Mouse (Mus musculus): ENCODE measurements around the gene Klhl8.

DNA sequence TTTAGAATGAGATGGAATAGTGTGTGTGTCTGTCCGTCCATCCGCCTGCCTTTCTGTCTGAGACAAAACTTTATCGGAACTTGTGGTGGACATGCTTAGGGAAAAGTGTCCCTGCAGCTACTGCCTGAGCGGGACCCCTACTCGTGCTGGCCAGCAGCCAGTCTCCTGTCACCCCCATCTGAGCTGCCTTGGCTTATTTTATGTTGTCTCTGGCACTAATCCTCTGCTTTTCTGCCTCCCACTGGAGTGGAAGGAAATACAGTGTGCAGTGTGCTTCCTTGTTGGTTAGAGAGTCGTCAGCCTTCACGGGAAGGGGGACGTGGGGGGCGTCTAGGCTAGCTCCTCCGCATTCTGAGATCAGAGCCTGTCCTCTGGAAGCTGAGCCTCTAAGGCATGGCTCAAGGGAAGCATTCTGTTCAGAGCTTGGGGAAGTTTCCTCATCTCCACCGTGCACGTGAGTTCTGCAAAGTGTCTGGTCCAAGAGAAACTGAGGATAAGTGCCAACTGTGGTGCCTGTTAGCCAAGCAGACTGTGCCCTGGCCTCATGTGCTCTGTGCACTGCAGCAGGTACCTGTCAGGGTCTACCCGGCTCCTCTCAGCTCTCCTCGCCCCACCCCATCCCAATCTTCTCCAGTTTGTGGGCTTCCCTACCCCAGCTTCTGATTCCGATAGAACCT is 75.5 kb downstream of the Klhl8 start:
- TF ChIP-seq CTCF (IDR thresholded peaks at IDR 0.05; ENCODE audit: extremely low read depth, insufficient read length, insufficient replicate concordance, low read depth, low read length) (no peak), POLR2A (IDR thresholded peaks at IDR 0.05; ENCODE audit: low read depth, low read length) (no peak)

All from small intestine, adult 2 months (tissue).